Mouse (Mus musculus): ENCODE results near the gene Zfp982. TPM values are rescaled to one million over a fixed set of nuclear protein-coding genes. Genes with fewer than 3 reads are reported as not detected.
"Not testable (repeated sequence)": the region's sequence is repeated elsewhere in the genome, so short reads cannot be mapped to it uniquely, and the experiment has no call there.

The Zfp982 gene
- total and polyA plus RNA-seq, 3 experiments, result 0.99 to 1.7 TPM; not detected in 1

GRCm38 (mm10) chr4:147525125-147525524, 32.9 kb downstream of the Zfp982 start:
- H3K36me3 ChIP-seq (ENCODE audit: control insufficient read depth in 1 of 2, insufficient read depth in 2 of 2, low read length in 2 of 2), result no peaks in the 10 kb centered on the region
- H3K9me3 ChIP-seq (replicated peaks; ENCODE audit: insufficient read depth, low read length), result no peaks in the 10 kb centered on the region
- H3K27me3 ChIP-seq (ENCODE audit: control insufficient read depth in 1 of 2, insufficient read depth in 2 of 2, low read length in 2 of 2), result no peaks in the 10 kb centered on the region
- no peak for TF ChIP-seq TBP (IDR thresholded peaks at IDR 0.05; ENCODE audit: low read depth, low read length)
- TF ChIP-seq KAT2A (conservative IDR thresholded peaks at IDR 0.05; ENCODE audit: low read depth, low read length), result no peak
- TF ChIP-seq SMC3 (IDR thresholded peaks at IDR 0.05; ENCODE audit: low read depth, low read length), result no peak
- TF ChIP-seq HCFC1 (IDR thresholded peaks at IDR 0.05; ENCODE audit: low read depth, low read length), result no peak
- TF ChIP-seq RAD21 (IDR thresholded peaks at IDR 0.05; ENCODE audit: low read depth, low read length), result no peak
- no peak for TF ChIP-seq USF1 (IDR thresholded peaks at IDR 0.05; ENCODE audit: low read depth, low read length)
- no peak for TF ChIP-seq MAX (IDR thresholded peaks at IDR 0.05; ENCODE audit: low read length)
- no peak for TF ChIP-seq EP300 (IDR thresholded peaks at IDR 0.05; ENCODE audit: low read depth in 1 of 2, low read length in 2 of 2)
- no peak for TF ChIP-seq BHLHE40 (IDR thresholded peaks at IDR 0.05; ENCODE audit: borderline replicate concordance, low read depth, low read length)
- TF ChIP-seq MAFK (IDR thresholded peaks at IDR 0.05; ENCODE audit: borderline replicate concordance, low read depth, low read length), result no peak
- no peak for TF ChIP-seq SIN3A (IDR thresholded peaks at IDR 0.05; ENCODE audit: low read length)
- no peak for TF ChIP-seq CTCF (IDR thresholded peaks at IDR 0.05 in 2 of 3, conservative IDR thresholded peaks at IDR 0.05 in 1 of 3; ENCODE audit: control insufficient read depth in 1 of 3, insufficient read depth in 1 of 3, low read depth in 2 of 3, low read length in 3 of 3, poor library complexity in 1 of 3, severe bottlenecking in 1 of 3)
- TF ChIP-seq MXI1 (IDR thresholded peaks at IDR 0.05; ENCODE audit: low read depth, low read length), result no peak
- TF ChIP-seq ELF1 (IDR thresholded peaks at IDR 0.05; ENCODE audit: low read depth, low read length), result no peak
- H3K4me3 ChIP-seq (ENCODE audit: control insufficient read depth in 1 of 2, insufficient read depth in 1 of 2, low read depth in 2 of 2, low read length in 2 of 2), result no peak overlapping the region
- no peaks in the 10 kb centered on the region for H3K79me2 ChIP-seq (ENCODE audit: control insufficient read depth, insufficient read depth, low read length, poor library complexity)
- no peak for DNase-seq (ENCODE audit: low read depth, low spot score)
- H3K27ac ChIP-seq (ENCODE audit: control insufficient read depth, low read depth, low read length), result no peak overlapping the region
- H3K9ac ChIP-seq (ENCODE audit: control insufficient read depth, low read depth, low read length, poor library complexity, severe bottlenecking), result no peak overlapping the region
- H3K4me1 ChIP-seq (ENCODE audit: control insufficient read depth in 1 of 2, insufficient read depth in 2 of 2, low read length in 2 of 2), result no peaks in the 10 kb centered on the region

GRCm38 (mm10) chr4:147530366-147530765, 38.1 kb downstream of the Zfp982 start:
- no peaks in the 10 kb centered on the region for H3K9me3 ChIP-seq (replicated peaks; ENCODE audit: insufficient read depth, low read length)
- no peaks in the 10 kb centered on the region for H3K36me3 ChIP-seq (ENCODE audit: control insufficient read depth in 1 of 2, insufficient read depth in 2 of 2, low read length in 2 of 2)
- no peaks in the 10 kb centered on the region for H3K79me2 ChIP-seq (ENCODE audit: control insufficient read depth, insufficient read depth, low read length, poor library complexity)
- H3K27me3 ChIP-seq (ENCODE audit: control insufficient read depth in 1 of 2, insufficient read depth in 2 of 2, low read length in 2 of 2), result no peaks in the 10 kb centered on the region
- no peak overlapping the region for H3K27ac ChIP-seq (ENCODE audit: control insufficient read depth, low read depth, low read length)
- H3K4me3 ChIP-seq (ENCODE audit: control insufficient read depth in 1 of 2, insufficient read depth in 1 of 2, low read depth in 2 of 2, low read length in 2 of 2), result no peak overlapping the region
- peak in 1 of 3 experiments; percentile 23; a peak in 2 of 6 replicates for TF ChIP-seq CTCF (IDR thresholded peaks at IDR 0.05 in 2 of 3, conservative IDR thresholded peaks at IDR 0.05 in 1 of 3; ENCODE audit: control insufficient read depth in 1 of 3, insufficient read depth in 1 of 3, low read depth in 2 of 3, low read length in 3 of 3, poor library complexity in 1 of 3, severe bottlenecking in 1 of 3)
- TF ChIP-seq RAD21 (IDR thresholded peaks at IDR 0.05; ENCODE audit: low read depth, low read length), result peak; percentile 22
- TF ChIP-seq SMC3 (IDR thresholded peaks at IDR 0.05; ENCODE audit: low read depth, low read length), result 0 out of 2 replicates have a peak, but pooled peaks have one; percentile 5
- no peak for TF ChIP-seq CHD1 (IDR thresholded peaks at IDR 0.05; ENCODE audit: low read depth, low read length)
- H3K4me1 ChIP-seq (ENCODE audit: control insufficient read depth in 1 of 2, insufficient read depth in 2 of 2, low read length in 2 of 2), result no peaks in the 10 kb centered on the region
- DNase-seq (ENCODE audit: low read depth, low spot score), result no peak
- no peak overlapping the region for H3K9ac ChIP-seq (ENCODE audit: control insufficient read depth, low read depth, low read length, poor library complexity, severe bottlenecking)

GRCm38 (mm10) chr4:147535916-147536315, 43.7 kb downstream of the Zfp982 start:
- H3K9ac ChIP-seq (ENCODE audit: control insufficient read depth, low read depth, low read length, poor library complexity, severe bottlenecking); H3K27me3 ChIP-seq (ENCODE audit: control insufficient read depth in 1 of 2, insufficient read depth in 2 of 2, low read length in 2 of 2); H3K27ac ChIP-seq (ENCODE audit: control insufficient read depth, low read depth, low read length); H3K9me3 ChIP-seq (replicated peaks; ENCODE audit: insufficient read depth, low read length); H3K36me3 ChIP-seq (ENCODE audit: control insufficient read depth in 1 of 2, insufficient read depth in 2 of 2, low read length in 2 of 2); H3K4me3 ChIP-seq (ENCODE audit: control insufficient read depth in 1 of 2, insufficient read depth in 1 of 2, low read depth in 2 of 2, low read length in 2 of 2); DNase-seq (ENCODE audit: low read depth, low spot score); H3K79me2 ChIP-seq (ENCODE audit: control insufficient read depth, insufficient read depth, low read length, poor library complexity); H3K4me1 ChIP-seq (ENCODE audit: control insufficient read depth in 1 of 2, insufficient read depth in 2 of 2, low read length in 2 of 2): not testable (repeated sequence)

Data from MEL (cell line).